Mouse (Mus musculus): ENCODE results near the gene Clcn2. TPM values are rescaled to one million over a fixed set of nuclear protein-coding genes. Genes with fewer than 3 reads are reported as not detected.

Clcn2 gene
- total RNA-seq, 2 experiments from 2014 or later = 8.0 to 29.1 TPM

GRCm38 (mm10) chr16:20724338-20724748 is 6.8 kb upstream of the Clcn2 start:
- ATAC-seq (replicated peaks; ENCODE audit: low FRiP score, low TSS enrichment, poor library complexity, severe bottlenecking) = peak; percentile 92

- ATAC-seq (replicated peaks; ENCODE audit: low FRiP score, low TSS enrichment, poor library complexity, severe bottlenecking) = no peak
These were observed 5.7 kb upstream of the Clcn2 start for GRCm38 (mm10) chr16:20723247-20723646.

GRCm38 (mm10) chr16:20722736-20723135 is 5.2 kb upstream of the Clcn2 start:
- no peak for ATAC-seq (replicated peaks; ENCODE audit: low FRiP score, low TSS enrichment, poor library complexity, severe bottlenecking)

- ATAC-seq (replicated peaks; ENCODE audit: low FRiP score, low TSS enrichment, poor library complexity, severe bottlenecking) = no peak
These were observed 4.3 kb upstream of the Clcn2 start for GRCm38 (mm10) chr16:20721808-20722207.

GRCm38 (mm10) chr16:20717978-20718670 is 578 bp upstream of the Clcn2 start:
- ATAC-seq (replicated peaks; ENCODE audit: low FRiP score, low TSS enrichment, poor library complexity, severe bottlenecking) = peak; percentile 5; the same call in 1 of the 2 replicates

GRCm38 (mm10) chr16:20716841-20717180 is 735 bp downstream of the Clcn2 start:
- peak; percentile 30; the same call in 1 of the 2 replicates for ATAC-seq (replicated peaks; ENCODE audit: low FRiP score, low TSS enrichment, poor library complexity, severe bottlenecking)

- 0 out of 2 replicates have a peak, but pooled peaks have one; percentile 19 for ATAC-seq (replicated peaks; ENCODE audit: low FRiP score, low TSS enrichment, poor library complexity, severe bottlenecking)
These were observed 1.3 kb downstream of the Clcn2 start for GRCm38 (mm10) chr16:20715976-20716840.

GRCm38 (mm10) chr16:20715566-20715965 is 2.0 kb downstream of the Clcn2 start:
- ATAC-seq (replicated peaks; ENCODE audit: low FRiP score, low TSS enrichment, poor library complexity, severe bottlenecking) = no peak

- no peak for ATAC-seq (replicated peaks; ENCODE audit: low FRiP score, low TSS enrichment, poor library complexity, severe bottlenecking)
These were observed 2.4 kb downstream of the Clcn2 start for GRCm38 (mm10) chr16:20715161-20715560.

GRCm38 (mm10) chr16:20714307-20715080 is 3.1 kb downstream of the Clcn2 start:
- no peak for ATAC-seq (replicated peaks; ENCODE audit: low FRiP score, low TSS enrichment, poor library complexity, severe bottlenecking)

- 0 out of 2 replicates have a peak, but pooled peaks have one; percentile 16 for ATAC-seq (replicated peaks; ENCODE audit: low FRiP score, low TSS enrichment, poor library complexity, severe bottlenecking)
These were observed 4.7 kb downstream of the Clcn2 start for GRCm38 (mm10) chr16:20712889-20713288.

- ATAC-seq (replicated peaks; ENCODE audit: low FRiP score, low TSS enrichment, poor library complexity, severe bottlenecking) = no peak
These were observed 5.4 kb downstream of the Clcn2 start for GRCm38 (mm10) chr16:20712190-20712589.

GRCm38 (mm10) chr16:20710810-20711209 is 6.7 kb downstream of the Clcn2 start:
- peak; percentile 47 for ATAC-seq (replicated peaks; ENCODE audit: low FRiP score, low TSS enrichment, poor library complexity, severe bottlenecking)

- no peak for ATAC-seq (replicated peaks; ENCODE audit: low FRiP score, low TSS enrichment, poor library complexity, severe bottlenecking)
These were observed 7.2 kb downstream of the Clcn2 start for GRCm38 (mm10) chr16:20710370-20710769.

GRCm38 (mm10) chr16:20708939-20709734 is 8.4 kb downstream of the Clcn2 start:
- ATAC-seq (replicated peaks; ENCODE audit: low FRiP score, low TSS enrichment, poor library complexity, severe bottlenecking) = no peak

GRCm38 (mm10) chr16:20708220-20708938 is 9.2 kb downstream of the Clcn2 start:
- no peak for ATAC-seq (replicated peaks; ENCODE audit: low FRiP score, low TSS enrichment, poor library complexity, severe bottlenecking)

GRCm38 (mm10) chr16:20706407-20707055 is 11.0 kb downstream of the Clcn2 start:
- no peak for ATAC-seq (replicated peaks; ENCODE audit: low FRiP score, low TSS enrichment, poor library complexity, severe bottlenecking)

- ATAC-seq (replicated peaks; ENCODE audit: low FRiP score, low TSS enrichment, poor library complexity, severe bottlenecking) = no peak
These were observed 11.8 kb downstream of the Clcn2 start for GRCm38 (mm10) chr16:20705786-20706185.

Measured in megakaryocyte-erythroid progenitor cell, adult 5-6 weeks (primary cell).